Mouse (Mus musculus) right cerebral cortex, adult 2 months (tissue): ENCODE results near the gene Ndufc1.
"Not testable (repeated sequence)": the region's sequence is repeated elsewhere in the genome, so short reads cannot be mapped to it uniquely, and the experiment has no call there.

ENCODE experiments used
- DNase-seq, 2 experiments: peaks; one replicate each; pipeline ENCODE4 v3.0.0; 2021 to 2022; ENCODE audit warnings: low spot score in 2 of 2

The Ndufc1 gene

GRCm38 (mm10) chr3:51396219-51397068 is 12.3 kb downstream of the Ndufc1 start, which contains the start of gene Mgarp:
Mgarp (minus strand) TSS chr3:51396738.
- DNase-seq: peak in 1 of 2 experiments; percentile 17

DNA sequence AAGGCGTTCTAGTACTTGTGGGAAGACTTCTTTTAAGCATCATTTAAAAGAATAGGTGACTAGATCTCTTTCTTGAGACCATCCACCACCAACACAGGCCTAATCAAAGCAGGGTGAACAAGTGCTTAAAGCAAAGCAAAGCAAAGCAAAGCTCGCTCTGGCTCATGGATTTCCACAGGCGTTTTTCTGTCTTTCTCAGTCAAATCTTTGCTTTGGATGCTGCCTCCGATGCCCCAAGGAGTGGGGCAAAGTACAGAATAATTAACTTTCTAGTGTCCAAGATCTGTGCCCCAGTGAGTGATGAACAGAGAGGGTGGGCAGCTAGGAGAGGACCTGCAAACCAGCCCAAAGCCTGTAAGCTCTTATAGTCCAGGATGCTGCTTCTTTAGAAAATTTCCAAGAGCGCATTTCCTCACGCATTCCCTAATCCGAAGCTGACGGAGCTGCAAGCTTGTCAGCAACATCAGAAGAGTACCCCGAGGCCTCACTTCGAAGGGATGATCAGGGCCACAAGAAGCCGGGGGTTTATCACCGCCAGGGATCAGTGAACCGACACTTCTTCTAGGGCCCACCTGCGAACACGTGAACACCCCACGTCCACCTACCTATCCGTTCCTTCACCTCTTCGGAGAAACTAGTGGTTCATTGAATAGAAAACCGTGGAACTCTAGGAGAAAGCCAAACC is 13.2 kb downstream of the Ndufc1 start:
- DNase-seq: no peak

- DNase-seq: no peak
Observed at GRCm38 (mm10) chr3:51394881-51395280, 13.9 kb downstream of the Ndufc1 start.

DNA sequence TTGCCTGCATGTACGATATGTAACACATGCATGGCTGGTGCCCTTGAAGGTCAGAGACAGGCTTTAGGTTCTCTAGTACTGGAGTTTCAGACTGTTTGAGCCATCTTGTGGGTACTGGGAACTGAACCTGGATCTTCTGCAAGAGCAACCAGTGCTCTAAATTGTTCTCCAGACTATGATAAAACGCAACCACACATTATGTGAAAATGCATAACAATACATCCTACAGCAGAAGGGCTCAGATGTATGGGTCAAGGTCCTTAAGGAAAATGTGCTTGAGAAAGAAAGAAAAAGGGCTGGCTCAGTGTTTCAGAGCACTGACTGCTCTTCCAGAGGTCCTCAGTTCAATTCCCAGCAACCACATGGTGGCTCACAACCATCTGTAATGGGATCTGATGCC is 15.1 kb downstream of the Ndufc1 start:
- no peak for DNase-seq

DNA sequence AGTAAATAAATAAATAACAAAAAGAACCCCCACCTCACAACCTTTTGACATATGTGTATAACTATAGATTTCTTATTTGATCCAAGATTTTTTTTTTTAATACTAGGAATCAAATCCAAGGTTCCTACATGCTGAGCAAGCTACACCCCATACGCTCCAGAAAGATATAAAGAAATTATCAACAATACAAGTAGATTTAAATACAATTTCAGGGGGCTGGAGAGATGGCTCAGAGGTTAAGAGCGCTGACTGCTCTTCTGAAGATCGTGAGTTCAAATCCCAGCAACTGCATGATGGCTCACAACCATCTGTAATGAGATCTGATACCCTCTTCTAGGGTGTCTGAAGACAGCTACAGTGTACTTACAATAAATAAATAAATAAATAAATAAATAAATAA is 15.8 kb downstream of the Ndufc1 start:
- not testable (repeated sequence) for DNase-seq

DNA sequence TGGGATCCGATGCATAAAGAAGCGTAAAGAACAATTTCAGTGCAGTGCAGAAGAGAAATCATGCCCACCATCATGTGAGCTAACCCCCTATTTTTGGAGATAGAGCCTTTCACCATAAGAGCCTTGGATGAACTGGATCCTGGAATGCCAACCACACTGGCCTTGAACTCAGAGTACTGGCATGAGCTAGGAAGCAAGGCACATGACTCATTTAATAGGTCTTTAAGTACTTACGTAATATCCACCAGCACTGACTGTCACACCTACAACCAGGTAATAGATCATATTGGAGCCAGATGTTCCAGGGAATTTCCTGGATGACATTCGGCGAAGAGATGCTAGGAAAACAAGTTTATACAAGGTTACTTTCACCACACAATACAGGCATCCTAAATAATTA is 17.2 kb downstream of the Ndufc1 start:
- DNase-seq: no peak

- DNase-seq: no peak
Observed at GRCm38 (mm10) chr3:51391095-51391494, 17.7 kb downstream of the Ndufc1 start.

- DNase-seq: no peak
Observed at GRCm38 (mm10) chr3:51388904-51389303, 19.9 kb downstream of the Ndufc1 start.

DNA sequence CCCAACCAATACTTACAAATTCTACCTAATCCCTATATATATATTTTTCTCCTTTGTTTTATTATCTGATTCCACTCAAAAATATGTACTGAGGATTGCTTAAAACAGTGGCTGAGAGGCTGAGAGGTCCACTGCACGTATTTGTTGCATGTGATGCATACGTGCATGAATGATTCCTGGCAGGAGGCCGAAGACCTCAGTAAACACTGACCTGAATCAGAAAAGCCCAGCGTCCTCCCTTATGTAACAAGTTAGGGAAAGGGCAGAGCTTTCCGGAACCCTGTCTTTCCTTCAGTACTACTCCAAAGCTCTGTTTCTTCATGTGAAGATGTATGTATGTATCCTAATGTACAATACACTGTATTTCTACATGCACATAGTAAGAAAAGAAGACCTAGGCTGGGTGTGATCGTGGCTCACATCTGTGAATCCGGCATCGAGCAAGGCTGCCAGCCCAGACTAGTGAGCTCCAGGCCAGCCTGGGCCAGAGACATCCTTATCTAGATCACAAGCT is 20.9 kb downstream of the Ndufc1 start:
- DNase-seq: no peak

- DNase-seq: no peak
Observed at GRCm38 (mm10) chr3:51387134-51387451, 21.7 kb downstream of the Ndufc1 start.

DNA sequence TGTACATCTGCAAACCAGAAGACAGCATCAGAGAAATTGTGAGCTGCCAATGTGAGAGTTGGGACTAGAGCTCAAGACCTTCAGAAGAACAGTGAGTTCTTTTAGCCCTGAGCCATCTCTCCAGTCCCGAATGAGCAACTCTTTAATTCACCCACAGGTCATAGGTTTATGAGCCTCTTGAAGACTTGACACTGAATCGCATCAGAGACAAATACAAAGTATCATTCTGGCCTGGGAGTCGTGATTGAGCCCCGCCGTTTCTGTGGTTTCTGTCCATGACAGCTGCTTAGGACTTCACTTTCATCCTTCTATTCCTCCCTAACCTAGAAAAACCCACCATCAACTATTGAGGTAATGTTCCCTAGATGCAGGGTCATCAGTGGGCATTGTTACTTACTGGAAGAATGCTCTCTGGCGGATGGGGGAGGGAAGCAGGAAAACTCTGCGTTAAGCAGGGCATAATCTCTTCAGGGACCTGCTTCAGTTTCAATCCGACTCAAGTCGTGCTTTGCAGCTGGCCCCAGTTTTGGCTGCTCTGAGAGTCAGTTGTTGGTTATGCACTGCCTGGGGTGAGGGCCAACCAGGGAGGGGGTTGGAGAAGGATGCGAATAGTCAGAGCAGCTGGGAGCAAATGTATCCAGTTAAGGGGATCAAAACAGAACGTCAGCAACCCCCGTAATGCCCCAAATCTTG is 22.2 kb downstream of the Ndufc1 start:
- no peak for DNase-seq

- no peak for DNase-seq
Observed at GRCm38 (mm10) chr3:51383409-51383808, 25.4 kb downstream of the Ndufc1 start.

GRCm38 (mm10) chr3:51380660-51381014 is 28.2 kb downstream of the Ndufc1 start:
- no peak for DNase-seq

DNA sequence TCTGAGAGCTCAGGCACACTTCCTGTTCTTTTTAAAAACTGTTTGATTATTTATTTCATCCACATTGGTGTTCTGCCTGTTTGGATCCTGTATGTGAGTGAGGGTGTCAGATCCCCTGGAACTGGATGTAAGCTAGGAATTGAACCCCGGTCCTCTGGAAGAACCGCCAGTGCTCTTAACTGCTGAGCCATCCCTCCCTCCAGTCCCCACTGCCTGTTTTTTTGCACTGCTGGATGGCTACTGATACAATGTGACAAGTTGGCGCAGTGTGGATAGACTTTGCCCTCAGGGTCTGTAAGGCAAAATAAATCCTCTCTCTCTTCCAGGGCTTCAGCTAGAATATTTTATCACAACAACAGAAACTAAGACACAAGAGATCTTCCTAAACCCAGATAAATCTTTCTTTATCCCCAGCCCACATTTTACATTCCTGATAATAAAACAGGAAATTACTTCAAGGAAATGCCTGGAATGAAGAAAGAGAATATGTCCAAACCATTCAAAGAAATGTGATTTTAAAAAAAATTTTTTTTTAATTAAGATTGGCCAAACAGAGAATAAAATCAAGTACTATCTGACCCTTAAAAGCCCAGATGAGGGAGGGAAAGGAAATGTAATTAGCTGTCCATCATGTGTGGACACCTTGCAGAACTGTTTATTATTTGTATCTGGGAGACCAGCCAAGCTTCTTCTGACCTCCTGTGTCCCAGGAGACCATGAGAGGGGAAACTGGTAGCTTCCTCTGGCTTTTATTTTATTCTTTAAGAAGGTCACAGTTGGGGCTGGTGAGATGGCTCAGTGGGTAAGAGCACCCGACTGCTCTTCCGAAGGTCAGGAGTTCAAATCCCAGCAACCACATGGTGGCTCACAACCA is 28.8 kb downstream of the Ndufc1 start:
- no peak for DNase-seq

DNA sequence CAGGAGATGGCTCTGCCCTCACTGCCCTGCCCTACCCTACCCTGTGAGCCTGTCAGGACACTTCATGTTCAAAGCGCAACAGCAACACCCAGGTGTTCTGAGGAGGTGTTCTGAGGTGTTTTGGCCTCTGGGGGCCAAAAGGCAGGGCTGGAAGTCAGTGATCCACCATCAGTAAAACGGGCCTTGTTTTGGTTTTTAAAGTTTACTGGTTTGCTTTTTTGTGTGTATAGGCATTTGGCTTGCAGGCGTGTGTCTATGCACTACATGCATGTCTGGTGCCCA is 30.2 kb downstream of the Ndufc1 start:
- DNase-seq: no peak

- no peak for DNase-seq
Observed at GRCm38 (mm10) chr3:51377878-51378664, 30.7 kb downstream of the Ndufc1 start.

DNA sequence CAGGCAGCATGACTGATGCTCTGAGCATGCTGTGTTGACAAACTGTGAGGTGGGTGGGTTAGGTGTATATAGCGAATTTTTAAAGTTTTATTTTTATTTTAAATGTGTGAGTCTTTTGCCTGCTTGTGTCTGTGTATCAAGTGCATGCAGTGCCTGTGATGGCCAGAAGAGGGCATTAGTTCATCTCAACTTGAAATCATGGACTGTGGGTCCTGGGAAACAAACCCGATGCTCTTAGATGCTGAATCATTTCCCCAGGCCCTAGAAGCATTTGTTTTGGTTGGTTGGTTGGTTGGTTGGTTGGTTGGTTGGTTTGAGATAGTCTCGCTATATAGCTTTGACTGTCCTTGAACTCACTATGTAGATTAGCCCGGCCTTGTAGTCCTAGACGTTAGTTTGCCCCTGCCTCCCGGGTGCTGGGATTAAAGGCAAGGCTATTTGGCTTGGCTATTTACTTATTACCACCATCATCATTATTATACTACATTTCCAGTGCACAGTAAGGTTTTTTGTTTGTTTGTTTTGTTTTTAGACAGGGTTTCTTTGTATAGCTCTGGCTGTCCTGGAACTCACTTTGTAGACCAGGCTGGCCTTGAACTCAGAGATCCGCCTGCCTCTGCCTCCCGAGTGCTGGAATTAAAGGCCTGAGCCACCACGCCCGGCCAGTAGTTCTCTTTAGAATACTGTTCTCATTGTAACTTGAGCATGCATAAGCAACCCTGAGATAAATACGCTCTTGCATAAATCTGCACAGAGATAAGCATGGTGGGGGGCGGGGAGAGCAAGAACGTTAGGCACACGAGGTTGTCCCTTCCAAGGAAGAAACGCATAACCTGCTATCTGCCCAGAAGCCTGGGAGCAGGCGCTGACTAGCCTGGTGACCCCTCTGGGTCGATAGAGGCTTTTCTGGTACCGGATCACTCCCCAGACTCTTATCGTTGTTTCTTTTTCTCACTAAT is 33.2 kb downstream of the Ndufc1 start:
- peak in 1 of 2 experiments; percentile 20 for DNase-seq

- no peak for DNase-seq
Observed at GRCm38 (mm10) chr3:51373544-51373943, 35.2 kb downstream of the Ndufc1 start.

GRCm38 (mm10) chr3:51372883-51373282 is 35.9 kb downstream of the Ndufc1 start:
- DNase-seq: no peak

DNA sequence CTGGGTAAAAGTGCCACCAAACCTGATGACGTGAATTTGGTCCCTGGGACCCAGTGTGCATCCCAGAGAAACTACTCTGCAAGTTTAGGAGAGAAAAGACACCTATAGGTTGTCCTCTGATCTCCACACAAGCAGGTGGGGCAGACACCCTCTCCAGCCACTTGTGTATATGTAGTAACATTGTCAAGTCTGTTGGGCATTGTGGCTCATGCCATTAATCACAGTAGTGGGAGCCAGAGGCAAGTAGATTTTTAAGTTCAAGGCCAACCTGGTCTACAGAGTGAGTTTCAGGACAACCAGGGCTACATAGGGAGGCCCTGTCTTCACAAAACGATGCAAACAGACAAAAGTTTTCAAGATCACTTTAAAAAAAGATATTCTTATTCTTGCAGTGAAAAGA is 37.0 kb downstream of the Ndufc1 start:
- DNase-seq: no peak
